Mouse (Mus musculus): ENCODE data around the gene Dock8.

Dock8 gene

GRCm38 (mm10) chr19:24999201-24999886, at the start of gene Dock8:
Gene Dock8 (plus strand): TSS chr19:24999534.
- peak; percentile 86 to 87 for DNase-seq

GRCm38 (mm10) chr19:24958531-24958930, 40.8 kb upstream of the Dock8 start:
- DNase-seq = peak in 1 of 2 experiments; percentile 25

- peak; percentile 97 to 98 for DNase-seq
Observed at GRCm38 (mm10) chr19:24961172-24961962, 38.0 kb upstream of the Dock8 start, which contains the start of gene Cbwd1. Gene Cbwd1 (minus strand): TSS chr19:24961610.

- DNase-seq = no peak
Observed at GRCm38 (mm10) chr19:24966203-24966602, 33.1 kb upstream of the Dock8 start.

GRCm38 (mm10) chr19:24966941-24967340, 32.4 kb upstream of the Dock8 start:
- DNase-seq = no peak

GRCm38 (mm10) chr19:24971307-24971706, 28.0 kb upstream of the Dock8 start:
- DNase-seq = peak; percentile 21 to 24

- no peak for DNase-seq
Observed at GRCm38 (mm10) chr19:24972701-24973390, 26.5 kb upstream of the Dock8 start.

- no peak for DNase-seq
Observed at GRCm38 (mm10) chr19:24977991-24978390, 21.3 kb upstream of the Dock8 start.

- no peak for DNase-seq
Observed at GRCm38 (mm10) chr19:24978852-24979842, 20.2 kb upstream of the Dock8 start.

- DNase-seq = peak; percentile 36 to 67
Observed at GRCm38 (mm10) chr19:24981294-24981693, 18.0 kb upstream of the Dock8 start.

GRCm38 (mm10) chr19:24983050-24983449, 16.3 kb upstream of the Dock8 start:
- DNase-seq = no peak

GRCm38 (mm10) chr19:24983857-24984498, 15.4 kb upstream of the Dock8 start:
- no peak for DNase-seq

GRCm38 (mm10) chr19:24985045-24985444, 14.3 kb upstream of the Dock8 start:
- no peak for DNase-seq

GRCm38 (mm10) chr19:24987355-24987754, 12.0 kb upstream of the Dock8 start:
- no peak for DNase-seq

GRCm38 (mm10) chr19:24988831-24989230, 10.5 kb upstream of the Dock8 start:
- peak; percentile 36 to 38 for DNase-seq

- DNase-seq = peak; percentile 26 to 56
Observed at GRCm38 (mm10) chr19:24990138-24990822, 9.1 kb upstream of the Dock8 start.

- no peak for DNase-seq
Observed at GRCm38 (mm10) chr19:24993526-24993925, 5.8 kb upstream of the Dock8 start.

GRCm38 (mm10) chr19:24994900-24995299, 4.4 kb upstream of the Dock8 start:
- DNase-seq = peak in 1 of 2 experiments; percentile 46

GRCm38 (mm10) chr19:24996815-24997704, 2.3 kb upstream of the Dock8 start:
- peak in 1 of 2 experiments; percentile 26 for DNase-seq

- DNase-seq = no peak
Observed at GRCm38 (mm10) chr19:24998561-24998960, 773 bp upstream of the Dock8 start.
